Mouse (Mus musculus): ENCODE results near the gene 2310057M21Rik. TPM values are rescaled to one million over a fixed set of nuclear protein-coding genes. Genes with fewer than 3 reads are reported as not detected.

The 2310057M21Rik gene
- polyA plus RNA-seq, 1 experiment = 11.4 TPM

GRCm38 (mm10) chr7:131337502-131338068 lies 25.0 kb downstream of the 2310057M21Rik start:
- TF ChIP-seq CTCF (IDR thresholded peaks at IDR 0.05; ENCODE audit: control insufficient read depth, insufficient read depth, insufficient replicate concordance, low read depth, low read length) (no peak), POLR2A (IDR thresholded peaks at IDR 0.05; ENCODE audit: control insufficient read depth, low read depth, low read length) (no peak)
- no peak overlapping the region for H3K27ac ChIP-seq (ENCODE audit: control insufficient read depth, insufficient read depth, low read depth, low read length)
- no peak overlapping the region; the same call in 1 of the 2 replicates for H3K4me3 ChIP-seq (ENCODE audit: control insufficient read depth, low read depth, low read length)
- H3K4me1 ChIP-seq (ENCODE audit: control insufficient read depth, insufficient read depth, low read length) = no peaks in the 10 kb centered on the region
- H3K36me3 ChIP-seq (ENCODE audit: control insufficient read depth, insufficient read depth, low read length) = no peaks in the 10 kb centered on the region; the same call in 1 of the 2 replicates
- H3K27me3 ChIP-seq (ENCODE audit: control insufficient read depth, insufficient read depth, low read length) = no peaks in the 10 kb centered on the region

GRCm38 (mm10) chr7:131333564-131333963 lies 29.0 kb downstream of the 2310057M21Rik start, which contains the start of gene Fam24a:
Gene Fam24a (plus strand): TSS chr7:131333864.
- Histone ChIP-seq H3K27me3 (ENCODE audit: control insufficient read depth, insufficient read depth, low read length) (no peaks in the 10 kb centered on the region), H3K27ac (ENCODE audit: control insufficient read depth, insufficient read depth, low read depth, low read length) (no peak within 1 kb of the TSS), H3K36me3 (ENCODE audit: control insufficient read depth, insufficient read depth, low read length) (no peaks in the 10 kb centered on the region; the same call in 1 of the 2 replicates), H3K4me3 (ENCODE audit: control insufficient read depth, low read depth, low read length) (peak within 1 kb of the TSS; percentile 84; the same call in 1 of the 2 replicates), H3K4me1 (ENCODE audit: control insufficient read depth, insufficient read depth, low read length) (no peaks in the 10 kb centered on the region)
- TF ChIP-seq CTCF (IDR thresholded peaks at IDR 0.05; ENCODE audit: control insufficient read depth, insufficient read depth, insufficient replicate concordance, low read depth, low read length) (no peak), POLR2A (IDR thresholded peaks at IDR 0.05; ENCODE audit: control insufficient read depth, low read depth, low read length) (no peak)

GRCm38 (mm10) chr7:131331688-131332087 lies 30.9 kb downstream of the 2310057M21Rik start:
- Histone ChIP-seq H3K36me3 (ENCODE audit: control insufficient read depth, insufficient read depth, low read length) (no peaks in the 10 kb centered on the region; the same call in 1 of the 2 replicates), H3K27me3 (ENCODE audit: control insufficient read depth, insufficient read depth, low read length) (no peaks in the 10 kb centered on the region), H3K4me3 (ENCODE audit: control insufficient read depth, low read depth, low read length) (no peak overlapping the region), H3K4me1 (ENCODE audit: control insufficient read depth, insufficient read depth, low read length) (no peaks in the 10 kb centered on the region), H3K27ac (ENCODE audit: control insufficient read depth, insufficient read depth, low read depth, low read length) (no peak overlapping the region)
- TF ChIP-seq CTCF (IDR thresholded peaks at IDR 0.05; ENCODE audit: control insufficient read depth, insufficient read depth, insufficient replicate concordance, low read depth, low read length) = no peak
- no peak for TF ChIP-seq POLR2A (IDR thresholded peaks at IDR 0.05; ENCODE audit: control insufficient read depth, low read depth, low read length)

- TF ChIP-seq CTCF (IDR thresholded peaks at IDR 0.05; ENCODE audit: control insufficient read depth, insufficient read depth, insufficient replicate concordance, low read depth, low read length) = no peak
- no peak for TF ChIP-seq POLR2A (IDR thresholded peaks at IDR 0.05; ENCODE audit: control insufficient read depth, low read depth, low read length)
- no peak within 1 kb of the TSS for H3K27ac ChIP-seq (ENCODE audit: control insufficient read depth, insufficient read depth, low read depth, low read length)
- H3K36me3 ChIP-seq (ENCODE audit: control insufficient read depth, insufficient read depth, low read length) = no peaks in the 10 kb centered on the region
- no peaks in the 10 kb centered on the region for H3K27me3 ChIP-seq (ENCODE audit: control insufficient read depth, insufficient read depth, low read length)
- no peaks in the 10 kb centered on the region for H3K4me1 ChIP-seq (ENCODE audit: control insufficient read depth, insufficient read depth, low read length)
- H3K4me3 ChIP-seq (ENCODE audit: control insufficient read depth, low read depth, low read length) = peak within 1 kb of the TSS; percentile 77
Observed at GRCm38 (mm10) chr7:131329416-131329815, 33.1 kb downstream of the 2310057M21Rik start, which contains the start of gene Fam24b. Gene Fam24b (minus strand): TSS chr7:131329516.

- Histone ChIP-seq H3K36me3 (ENCODE audit: control insufficient read depth, insufficient read depth, low read length) (no peaks in the 10 kb centered on the region), H3K27ac (ENCODE audit: control insufficient read depth, insufficient read depth, low read depth, low read length) (no peak overlapping the region), H3K27me3 (ENCODE audit: control insufficient read depth, insufficient read depth, low read length) (no peaks in the 10 kb centered on the region), H3K4me1 (ENCODE audit: control insufficient read depth, insufficient read depth, low read length) (no peaks in the 10 kb centered on the region), H3K4me3 (ENCODE audit: control insufficient read depth, low read depth, low read length) (peak overlapping the region; percentile 60)
- no peak for TF ChIP-seq POLR2A (IDR thresholded peaks at IDR 0.05; ENCODE audit: control insufficient read depth, low read depth, low read length)
- no peak for TF ChIP-seq CTCF (IDR thresholded peaks at IDR 0.05; ENCODE audit: control insufficient read depth, insufficient read depth, insufficient replicate concordance, low read depth, low read length)
Observed at GRCm38 (mm10) chr7:131327054-131327453, 35.5 kb downstream of the 2310057M21Rik start.

GRCm38 (mm10) chr7:131322192-131322591 lies 40.4 kb downstream of the 2310057M21Rik start, which contains the start of gene Cuzd1:
Gene Cuzd1 (minus strand): TSS chr7:131322292.
- TF ChIP-seq CTCF (IDR thresholded peaks at IDR 0.05; ENCODE audit: control insufficient read depth, insufficient read depth, insufficient replicate concordance, low read depth, low read length) (no peak), POLR2A (IDR thresholded peaks at IDR 0.05; ENCODE audit: control insufficient read depth, low read depth, low read length) (no peak)
- no peaks in the 10 kb centered on the region for H3K27me3 ChIP-seq (ENCODE audit: control insufficient read depth, insufficient read depth, low read length)

GRCm38 (mm10) chr7:131318340-131318739 lies 44.2 kb downstream of the 2310057M21Rik start:
- H3K4me3 ChIP-seq (ENCODE audit: control insufficient read depth, low read depth, low read length) = no peak overlapping the region
- H3K27me3 ChIP-seq (ENCODE audit: control insufficient read depth, insufficient read depth, low read length) = no peaks in the 10 kb centered on the region
- H3K27ac ChIP-seq (ENCODE audit: control insufficient read depth, insufficient read depth, low read depth, low read length) = no peak overlapping the region
- H3K4me1 ChIP-seq (ENCODE audit: control insufficient read depth, insufficient read depth, low read length) = no peaks in the 10 kb centered on the region
- no peaks in the 10 kb centered on the region for H3K36me3 ChIP-seq (ENCODE audit: control insufficient read depth, insufficient read depth, low read length)
- TF ChIP-seq POLR2A (IDR thresholded peaks at IDR 0.05; ENCODE audit: control insufficient read depth, low read depth, low read length) = no peak
- no peak for TF ChIP-seq CTCF (IDR thresholded peaks at IDR 0.05; ENCODE audit: control insufficient read depth, insufficient read depth, insufficient replicate concordance, low read depth, low read length)

More at GRCm38 (mm10) chr7:131322192-131322591, 40.4 kb downstream of the 2310057M21Rik start, which contains the start of gene Cuzd1:
- Histone ChIP-seq H3K4me3 (ENCODE audit: control insufficient read depth, low read depth, low read length) (no peak within 1 kb of the TSS), H3K27ac (ENCODE audit: control insufficient read depth, insufficient read depth, low read depth, low read length) (no peak within 1 kb of the TSS), H3K36me3 (ENCODE audit: control insufficient read depth, insufficient read depth, low read length) (no peaks in the 10 kb centered on the region), H3K4me1 (ENCODE audit: control insufficient read depth, insufficient read depth, low read length) (no peaks in the 10 kb centered on the region)
